Mouse (Mus musculus) heart, adult 2 months (tissue): Measurements from ENCODE around the gene Mea1. TPM values are rescaled to one million over a fixed set of nuclear protein-coding genes. Genes with fewer than 3 reads are reported as not detected.

Source experiments
- DNase-seq, 2 experiments: peaks; one replicate each; pipeline ENCODE4 v3.0.0; 2021
- H3K27ac ChIP-seq: fragments of 200-600 bp; 2 replicates; pipeline ENCODE4 v1.8.1; 2022
- H3K27me3 ChIP-seq: fragments of 200-500 bp; 2 replicates; pipeline ENCODE4 v1.6.1; 2012; ENCODE audit warnings: mild to moderate bottlenecking, low read length, inconsistent platforms, mixed read lengths; ENCODE audit not compliant: control insufficient read depth, insufficient read depth
- H3K36me3 ChIP-seq: fragments of 200-500 bp; 2 replicates; pipeline ENCODE4 v1.6.1; 2012; ENCODE audit warnings: low read length, inconsistent platforms; ENCODE audit not compliant: control insufficient read depth, insufficient read depth
- H3K4me1 ChIP-seq: fragments of 200-500 bp; 2 replicates; pipeline ENCODE4 v1.6.1; 2011; ENCODE audit warnings: low read length; ENCODE audit not compliant: control insufficient read depth, insufficient read depth
- H3K4me3 ChIP-seq: fragments of 200-600 bp; 2 replicates; pipeline ENCODE4 v1.8.1; 2022
- H3K79me2 ChIP-seq: fragments of 200-500 bp; replicated peaks from 2 replicates; pipeline ENCODE4 v1.6.1; 2012; ENCODE audit warnings: mild to moderate bottlenecking, inconsistent platforms, low read length, moderate library complexity, mixed read lengths; ENCODE audit not compliant: control insufficient read depth, insufficient read depth
- H3K9ac ChIP-seq: fragments of 200-500 bp; 2 replicates; pipeline ENCODE4 v1.6.1; 2012; ENCODE audit warnings: low read depth, mild to moderate bottlenecking, control low read depth, inconsistent platforms, low read length, mixed read lengths
- CTCF ChIP-seq: fragments of 200-600 bp; IDR thresholded peaks from 2 replicates; pipeline ENCODE4 v1.8.1; 2022; ENCODE audit warnings: antibody characterized with exemption, mild to moderate bottlenecking, moderate library complexity
- EP300 ChIP-seq: fragments of 200-500 bp; IDR thresholded peaks from 2 replicates; pipeline ENCODE4 v1.6.1; 2011; ENCODE audit warnings: low read depth, low read length, control low read depth; ENCODE audit not compliant: insufficient read depth
- POLR2A ChIP-seq: fragments of 200-500 bp; IDR thresholded peaks from 2 replicates; pipeline ENCODE4 v1.6.1; 2011; ENCODE audit warnings: mild to moderate bottlenecking, low read depth, low read length, control low read depth; ENCODE audit not compliant: insufficient read depth
- WGBS: fragments of 180-500 bp; shearing (Covaris S2); methylation state at CpG from one replicate; pipeline ENCODE4 v1.1.7; 2018; 5-methylcytosine and 5-hydroxymethylcytosine counted together
- intact Hi-C: fragments of 180-260 bp; cut with DNase I; formaldehyde crosslinking; loops from one replicate; pipeline ENCODE4 v1.15.1; 2025
- polyA plus RNA-seq: library from polyadenylated mRNA; depleted of rRNA; stranded (reverse); fragments of >200 nt; gene quantifications from 2 replicates; pipeline ENCODE4 v1.2.3, GENCODE M21; 2012
- total RNA-seq, 2 experiments: library from RNA; stranded (reverse); gene quantifications; 2 replicates each; pipeline ENCODE4 v1.2.3; 2021

Gene Mea1
- total and polyA plus RNA-seq, 3 experiments, result 37.8 to 50.3 (median 45.4) TPM

- 60% methylated on average over 6 of the region's 6 CpGs for WGBS
- H3K27me3 ChIP-seq, result no peaks in the 10 kb centered on the region
- peaks cover 3% of the 10 kb centered on the region for H3K79me2 ChIP-seq
- DNase-seq, result no peak
- TF ChIP-seq POLR2A (no peak), CTCF (no peak), EP300 (no peak)
- H3K9ac ChIP-seq, result no peak overlapping the region
- intact Hi-C loops, result no loop called here
- H3K27ac ChIP-seq, result no peak overlapping the region
- H3K36me3 ChIP-seq, result no peaks in the 10 kb centered on the region
- peaks cover 8% of the 10 kb centered on the region for H3K4me1 ChIP-seq
- no peak overlapping the region for H3K4me3 ChIP-seq
Observed at GRCm38 (mm10) chr17:46656054-46656453, 22.5 kb upstream of the Mea1 start.

- intact Hi-C loops, result no loop called here
- Histone ChIP-seq H3K4me1 (no peaks in the 10 kb centered on the region), H3K27me3 (no peaks in the 10 kb centered on the region), H3K27ac (no peak overlapping the region), H3K9ac (no peak overlapping the region), H3K4me3 (no peak overlapping the region), H3K79me2 (no peaks in the 10 kb centered on the region), H3K36me3 (no peaks in the 10 kb centered on the region)
- DNase-seq, result no peak
- TF ChIP-seq POLR2A (no peak), CTCF (no peak), EP300 (no peak)
- 94% methylated on average over 9 of the region's 9 CpGs for WGBS
Observed at GRCm38 (mm10) chr17:46661351-46661750, 17.2 kb upstream of the Mea1 start.

GRCm38 (mm10) chr17:46661981-46662380, 16.6 kb upstream of the Mea1 start:
- Histone ChIP-seq H3K36me3 (no peaks in the 10 kb centered on the region), H3K27me3 (no peaks in the 10 kb centered on the region), H3K79me2 (no peaks in the 10 kb centered on the region), H3K4me3 (no peak overlapping the region), H3K4me1 (no peaks in the 10 kb centered on the region), H3K27ac (peak overlapping the region; percentile 54), H3K9ac (no peak overlapping the region)
- TF ChIP-seq CTCF (no peak), POLR2A (no peak), EP300 (no peak)
- intact Hi-C loops, result loop anchor here (2.0 kb wide), 1 partner anchor 17 kb away; the partner anchor contains the start of gene Mea1
- WGBS, result 76% methylated on average over 12 of the region's 12 CpGs
- DNase-seq, result no peak

- Histone ChIP-seq H3K36me3 (no peaks in the 10 kb centered on the region), H3K4me3 (no peak overlapping the region), H3K27ac (peak overlapping the region; percentile 54), H3K27me3 (no peaks in the 10 kb centered on the region), H3K4me1 (no peaks in the 10 kb centered on the region), H3K9ac (no peak overlapping the region), H3K79me2 (no peaks in the 10 kb centered on the region)
- no peak for TF ChIP-seq POLR2A
- TF ChIP-seq EP300, result peak; percentile 78
- peak in 1 of 2 experiments; percentile 67 for DNase-seq
- 62% methylated on average over 5 of the region's 5 CpGs for WGBS
- intact Hi-C loops, result loop anchor here (2.0 kb wide), 1 partner anchor 16 kb away; the partner anchor contains the start of gene Mea1
Observed at GRCm38 (mm10) chr17:46662730-46663129, 15.9 kb upstream of the Mea1 start.

DNA sequence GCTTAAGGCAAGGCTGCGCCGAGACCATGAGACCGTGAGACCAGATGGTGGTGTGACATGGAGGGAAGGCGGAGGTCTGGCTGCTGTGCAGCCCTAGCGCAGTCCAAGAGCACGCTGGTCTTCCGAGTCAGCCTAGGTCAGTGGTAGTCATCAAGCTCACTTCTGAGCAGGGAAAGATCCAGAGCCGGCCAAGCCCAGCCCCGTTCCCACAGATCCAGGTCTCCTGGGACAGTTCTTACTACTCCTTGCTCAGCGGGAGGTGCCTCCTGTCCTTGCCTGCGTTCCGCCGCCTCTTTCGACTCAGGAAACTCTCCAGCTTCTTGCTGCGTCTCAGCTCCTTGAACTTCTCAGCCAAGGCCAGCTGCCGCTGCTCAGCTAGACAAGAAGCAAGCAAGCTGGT, 10.9 kb upstream of the Mea1 start:
- TF ChIP-seq CTCF (no peak), EP300 (no peak), POLR2A (no peak)
- peak overlapping the region; percentile 24; the same call in 1 of the 2 replicates for H3K9ac ChIP-seq
- no peaks in the 10 kb centered on the region for H3K27me3 ChIP-seq
- intact Hi-C loops, result no loop called here
- H3K36me3 ChIP-seq, result no peaks in the 10 kb centered on the region
- DNase-seq, result peak in 1 of 2 experiments; percentile 58
- WGBS, result 64% methylated on average over 16 of the region's 16 CpGs
- H3K4me1 ChIP-seq, result no peaks in the 10 kb centered on the region
- peak overlapping the region; percentile 16; the same call in 1 of the 2 replicates for H3K27ac ChIP-seq
- no peaks in the 10 kb centered on the region; the same call in 1 of the 2 replicates for H3K79me2 ChIP-seq
- no peak overlapping the region for H3K4me3 ChIP-seq

DNA sequence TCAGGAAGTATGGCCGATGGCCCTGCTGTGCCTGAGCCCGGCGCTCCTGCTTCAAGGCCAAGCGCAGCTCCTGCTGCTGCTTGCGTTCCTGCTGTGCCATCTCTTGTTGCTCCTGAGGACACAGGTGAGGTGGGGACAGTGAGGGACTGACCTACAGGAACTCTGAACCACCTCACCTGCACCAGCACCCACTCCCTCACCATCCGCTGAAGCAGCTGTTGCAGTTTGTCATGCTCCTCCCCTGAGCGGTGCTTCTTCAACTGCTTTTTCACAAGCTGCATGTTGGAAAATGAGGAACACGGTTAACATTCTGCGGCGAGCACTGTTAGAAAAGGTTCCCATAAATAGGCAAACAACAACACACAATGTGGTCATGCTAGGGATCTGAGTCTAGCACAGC, 8.7 kb upstream of the Mea1 start:
- Histone ChIP-seq H3K4me1 (peaks cover 1% of the 10 kb centered on the region; the same call in 1 of the 2 replicates), H3K9ac (no peak overlapping the region), H3K27ac (no peak overlapping the region), H3K27me3 (no peaks in the 10 kb centered on the region), H3K36me3 (no peaks in the 10 kb centered on the region), H3K4me3 (no peak overlapping the region), H3K79me2 (no peaks in the 10 kb centered on the region; the same call in 1 of the 2 replicates)
- WGBS, result 96% methylated on average over 10 of the region's 10 CpGs
- TF ChIP-seq EP300, result no peak
- no peak for TF ChIP-seq POLR2A
- no peak for TF ChIP-seq CTCF
- intact Hi-C loops, result no loop called here
- no peak for DNase-seq
